Mouse (Mus musculus): ENCODE data around the gene Gm15319.
"Not testable (repeated sequence)": the region's sequence is repeated elsewhere in the genome, so short reads cannot be mapped to it uniquely, and the experiment has no call there.

Gm15319 gene

GRCm38 (mm10) chr8:20297939-20298505, 65.0 kb downstream of the Gm15319 start:
- DNase-seq (ENCODE audit: low read depth, low spot score): not testable (repeated sequence)

- peak; percentile 77 for DNase-seq (ENCODE audit: low read depth, low spot score)
Measured at GRCm38 (mm10) chr8:20296803-20297702, 66.0 kb downstream of the Gm15319 start.

DNA sequence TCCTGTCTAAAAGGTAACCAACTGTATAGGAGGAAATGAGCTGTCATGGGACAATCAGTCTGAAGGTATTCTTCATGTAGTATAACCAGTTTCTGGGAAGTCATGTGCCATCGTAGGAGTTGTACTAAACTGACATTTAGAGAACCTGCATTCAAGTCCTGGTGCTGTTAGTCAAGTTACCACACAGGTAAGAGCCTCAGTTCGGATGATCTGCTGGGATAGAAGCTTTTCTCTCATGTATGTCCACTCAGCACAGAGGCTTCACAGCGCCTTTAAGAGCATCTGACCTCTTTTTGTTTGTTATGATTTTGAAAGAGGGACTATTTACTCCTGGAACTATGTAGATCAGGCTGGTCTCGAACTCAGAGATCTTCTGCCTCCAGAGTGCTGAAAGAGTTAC, 67.1 kb downstream of the Gm15319 start:
- not testable (repeated sequence) for DNase-seq (ENCODE audit: low read depth, low spot score)

GRCm38 (mm10) chr8:20294826-20295225, 68.2 kb downstream of the Gm15319 start:
- DNase-seq (ENCODE audit: low read depth, low spot score): not testable (repeated sequence)

GRCm38 (mm10) chr8:20293966-20294365, 69.0 kb downstream of the Gm15319 start:
- not testable (repeated sequence) for DNase-seq (ENCODE audit: low read depth, low spot score)

DNA sequence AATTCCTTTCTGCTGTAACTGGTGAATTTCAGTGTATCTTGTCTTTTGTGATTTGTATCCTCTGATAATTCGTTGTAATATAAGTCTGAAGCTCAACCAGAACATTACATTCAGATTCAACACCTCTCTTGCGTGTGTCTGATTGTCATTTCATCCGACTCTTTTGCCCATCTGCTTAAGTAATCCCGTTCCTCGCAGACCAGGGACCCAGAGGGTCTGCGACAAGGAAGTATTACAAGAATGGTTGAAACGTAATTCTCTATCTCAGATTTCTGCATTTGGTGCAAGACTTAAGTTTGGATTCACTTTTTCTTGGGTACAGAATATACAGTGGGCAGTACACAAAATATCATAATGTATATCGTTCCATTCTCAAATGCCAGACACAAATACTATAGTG, 73.0 kb downstream of the Gm15319 start:
- not testable (repeated sequence) for DNase-seq (ENCODE audit: low read depth, low spot score)

- not testable (repeated sequence) for DNase-seq (ENCODE audit: low read depth, low spot score)
Measured at GRCm38 (mm10) chr8:20288878-20289277, 74.1 kb downstream of the Gm15319 start.

GRCm38 (mm10) chr8:20287706-20288105, 75.3 kb downstream of the Gm15319 start:
- DNase-seq (ENCODE audit: low read depth, low spot score): not testable (repeated sequence)
